Mouse (Mus musculus): Measurements from ENCODE around the gene Cxcr5. TPM values are rescaled to one million over a fixed set of nuclear protein-coding genes. Genes with fewer than 3 reads are reported as not detected.

The Cxcr5 gene
- polyA plus RNA-seq, 1 experiment from 2014 or later: not detected

GRCm38 (mm10) chr9:44504893-44505823 lies 56.5 kb downstream of the Cxcr5 start:
- H3K36me3 ChIP-seq (ENCODE audit: control insufficient read depth, insufficient read depth, low read length): peaks cover 82% of the 10 kb centered on the region
- no peak overlapping the region for H3K4me2 ChIP-seq (ENCODE audit: low read length)
- H3K4me1 ChIP-seq (ENCODE audit: control insufficient read depth, insufficient read depth, low read length): peaks cover 22% of the 10 kb centered on the region
- H3K4me3 ChIP-seq (ENCODE audit: low read depth, low read length): no peak overlapping the region
- no peak for ATAC-seq
- no peak overlapping the region for H3K9ac ChIP-seq (ENCODE audit: low read length)
- H3K27ac ChIP-seq (ENCODE audit: low read depth, low read length): no peak overlapping the region; the same call in 1 of the 2 replicates
- no peak for DNase-seq (ENCODE audit: low spot score)
- H3K27me3 ChIP-seq (replicated peaks; ENCODE audit: control insufficient read depth, insufficient read depth, low read length): no peaks in the 10 kb centered on the region
- WGBS: 75% methylated on average over 20 of the region's 20 CpGs
- no peaks in the 10 kb centered on the region for H3K9me3 ChIP-seq (replicated peaks; ENCODE audit: control insufficient read depth, low read length)

GRCm38 (mm10) chr9:44502006-44502405 lies 59.7 kb downstream of the Cxcr5 start:
- H3K9me3 ChIP-seq (replicated peaks; ENCODE audit: control insufficient read depth, low read length): no peaks in the 10 kb centered on the region
- H3K27me3 ChIP-seq (replicated peaks; ENCODE audit: control insufficient read depth, insufficient read depth, low read length): no peaks in the 10 kb centered on the region
- WGBS: 1% methylated on average over 4 of the region's 4 CpGs
- H3K4me1 ChIP-seq (ENCODE audit: control insufficient read depth, insufficient read depth, low read length): peaks cover 39% of the 10 kb centered on the region
- H3K36me3 ChIP-seq (ENCODE audit: control insufficient read depth, insufficient read depth, low read length): peaks cover 58% of the 10 kb centered on the region
- H3K4me3 ChIP-seq (ENCODE audit: low read depth, low read length): no peak overlapping the region
- ATAC-seq (no peak), DNase-seq (ENCODE audit: low spot score) (peak; percentile 87)
- no peak overlapping the region for H3K4me2 ChIP-seq (ENCODE audit: low read length)
- H3K9ac ChIP-seq (ENCODE audit: low read length): no peak overlapping the region
- H3K27ac ChIP-seq (ENCODE audit: low read depth, low read length): peak overlapping the region; percentile 11; the same call in 1 of the 2 replicates

GRCm38 (mm10) chr9:44501206-44501879 lies 60.3 kb downstream of the Cxcr5 start:
- no peak overlapping the region for H3K4me2 ChIP-seq (ENCODE audit: low read length)
- H3K27ac ChIP-seq (ENCODE audit: low read depth, low read length): peak overlapping the region; percentile 11; the same call in 1 of the 2 replicates
- no peaks in the 10 kb centered on the region for H3K9me3 ChIP-seq (replicated peaks; ENCODE audit: control insufficient read depth, low read length)
- 37% methylated on average over 10 of the region's 10 CpGs for WGBS
- no peak overlapping the region for H3K4me3 ChIP-seq (ENCODE audit: low read depth, low read length)
- H3K4me1 ChIP-seq (ENCODE audit: control insufficient read depth, insufficient read depth, low read length): peaks cover 45% of the 10 kb centered on the region
- DNase-seq (ENCODE audit: low spot score): no peak
- no peaks in the 10 kb centered on the region for H3K27me3 ChIP-seq (replicated peaks; ENCODE audit: control insufficient read depth, insufficient read depth, low read length)
- H3K9ac ChIP-seq (ENCODE audit: low read length): no peak overlapping the region
- H3K36me3 ChIP-seq (ENCODE audit: control insufficient read depth, insufficient read depth, low read length): peaks cover 51% of the 10 kb centered on the region
- ATAC-seq: no peak

- WGBS: 44% methylated on average over 8 of the region's 8 CpGs
- ATAC-seq: no peak
- no peak overlapping the region for H3K4me2 ChIP-seq (ENCODE audit: low read length)
These were observed 61.0 kb downstream of the Cxcr5 start for GRCm38 (mm10) chr9:44500638-44501175.

GRCm38 (mm10) chr9:44500163-44500533 lies 61.5 kb downstream of the Cxcr5 start:
- H3K9ac ChIP-seq (ENCODE audit: low read length): peak overlapping the region; percentile 66
- peak overlapping the region; percentile 81 for H3K4me2 ChIP-seq (ENCODE audit: low read length)
- ATAC-seq (no peak), DNase-seq (ENCODE audit: low spot score) (no peak)
- 38% methylated on average over 5 of the region's 5 CpGs for WGBS
- H3K4me1 ChIP-seq (ENCODE audit: control insufficient read depth, insufficient read depth, low read length): peaks cover 51% of the 10 kb centered on the region
- no peaks in the 10 kb centered on the region for H3K9me3 ChIP-seq (replicated peaks; ENCODE audit: control insufficient read depth, low read length)
- H3K27me3 ChIP-seq (replicated peaks; ENCODE audit: control insufficient read depth, insufficient read depth, low read length): no peaks in the 10 kb centered on the region
- 0 out of 2 replicates have a peak overlapping the region, but pooled peaks have one; percentile 35 for H3K4me3 ChIP-seq (ENCODE audit: low read depth, low read length)
- H3K27ac ChIP-seq (ENCODE audit: low read depth, low read length): peak overlapping the region; percentile 88
- H3K36me3 ChIP-seq (ENCODE audit: control insufficient read depth, insufficient read depth, low read length): peaks cover 39% of the 10 kb centered on the region

More at GRCm38 (mm10) chr9:44500638-44501175, 61.0 kb downstream of the Cxcr5 start:
- peaks cover 45% of the 10 kb centered on the region for H3K36me3 ChIP-seq (ENCODE audit: control insufficient read depth, insufficient read depth, low read length)
- H3K4me1 ChIP-seq (ENCODE audit: control insufficient read depth, insufficient read depth, low read length): peaks cover 46% of the 10 kb centered on the region
- peak overlapping the region; percentile 66; the same call in 1 of the 2 replicates for H3K9ac ChIP-seq (ENCODE audit: low read length)
- no peak overlapping the region for H3K4me3 ChIP-seq (ENCODE audit: low read depth, low read length)
- peak overlapping the region; percentile 88; the same call in 1 of the 2 replicates for H3K27ac ChIP-seq (ENCODE audit: low read depth, low read length)
- no peaks in the 10 kb centered on the region for H3K9me3 ChIP-seq (replicated peaks; ENCODE audit: control insufficient read depth, low read length)
- no peaks in the 10 kb centered on the region for H3K27me3 ChIP-seq (replicated peaks; ENCODE audit: control insufficient read depth, insufficient read depth, low read length)
- DNase-seq (ENCODE audit: low spot score): no peak

- peaks cover 56% of the 10 kb centered on the region for H3K4me1 ChIP-seq (ENCODE audit: control insufficient read depth, insufficient read depth, low read length)
- DNase-seq (ENCODE audit: low spot score) (peak; percentile 69), ATAC-seq (0 out of 2 replicates have a peak, but pooled peaks have one; percentile 3)
These were observed 62.1 kb downstream of the Cxcr5 start for GRCm38 (mm10) chr9:44499356-44500162.

GRCm38 (mm10) chr9:44498421-44499355 lies 63.0 kb downstream of the Cxcr5 start:
- Histone ChIP-seq H3K4me1 (ENCODE audit: control insufficient read depth, insufficient read depth, low read length) (peaks cover 65% of the 10 kb centered on the region), H3K9ac (ENCODE audit: low read length) (peak overlapping the region; percentile 66), H3K36me3 (ENCODE audit: control insufficient read depth, insufficient read depth, low read length) (peaks cover 27% of the 10 kb centered on the region), H3K27ac (ENCODE audit: low read depth, low read length) (peak overlapping the region; percentile 88), H3K27me3 (replicated peaks; ENCODE audit: control insufficient read depth, insufficient read depth, low read length) (no peaks in the 10 kb centered on the region), H3K4me2 (ENCODE audit: low read length) (peak overlapping the region; percentile 81), H3K9me3 (replicated peaks; ENCODE audit: control insufficient read depth, low read length) (no peaks in the 10 kb centered on the region), H3K4me3 (ENCODE audit: low read depth, low read length) (peak overlapping the region; percentile 35)
- DNase-seq (ENCODE audit: low spot score): peak; percentile 88
- WGBS: under 1% methylated on average over 58 of the region's 59 CpGs
- peak; percentile 84 for ATAC-seq

More at GRCm38 (mm10) chr9:44499356-44500162, 62.1 kb downstream of the Cxcr5 start:
- Histone ChIP-seq H3K9ac (ENCODE audit: low read length) (peak overlapping the region; percentile 66), H3K4me2 (ENCODE audit: low read length) (peak overlapping the region; percentile 81), H3K27ac (ENCODE audit: low read depth, low read length) (peak overlapping the region; percentile 88), H3K4me3 (ENCODE audit: low read depth, low read length) (peak overlapping the region; percentile 35), H3K27me3 (replicated peaks; ENCODE audit: control insufficient read depth, insufficient read depth, low read length) (no peaks in the 10 kb centered on the region), H3K9me3 (replicated peaks; ENCODE audit: control insufficient read depth, low read length) (no peaks in the 10 kb centered on the region), H3K36me3 (ENCODE audit: control insufficient read depth, insufficient read depth, low read length) (peaks cover 34% of the 10 kb centered on the region)
- 2% methylated on average over 18 of the region's 20 CpGs for WGBS
